Mouse (Mus musculus): ENCODE data around the gene Adar.
"Not testable (repeated sequence)": the region's sequence is repeated elsewhere in the genome, so short reads cannot be mapped to it uniquely, and the experiment has no call there.

Adar gene

GRCm38 (mm10) chr3:89788680-89789352 lies 74.0 kb downstream of the Adar start:
- in situ Hi-C loops (cut with MboI, MseI): loop anchor here (5.0 kb wide), 1 partner anchor 133 kb away; no protein-coding TSS in a partner anchor

DNA sequence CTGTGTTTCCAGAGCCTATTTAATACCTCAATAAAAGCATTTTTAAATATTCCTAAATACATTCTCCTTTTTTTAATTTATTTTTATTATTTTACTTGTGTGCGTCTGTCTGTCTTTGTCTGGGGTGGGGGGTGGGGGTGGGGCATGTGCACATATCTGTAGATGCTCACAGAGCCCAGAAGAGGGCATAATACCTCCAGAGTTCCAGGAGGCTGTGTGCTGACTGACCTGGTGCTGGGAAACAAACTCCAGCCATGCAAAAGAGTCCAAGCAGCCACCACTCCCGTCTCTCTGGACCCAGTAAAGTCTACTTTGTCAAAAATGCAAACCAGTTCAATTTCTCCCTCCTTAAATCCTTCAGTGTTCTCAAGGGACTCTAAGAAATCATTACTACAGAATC lies 79.8 kb downstream of the Adar start:
- in situ Hi-C loops (cut with MboI, MseI): no loop called here

GRCm38 (mm10) chr3:89795746-89796145 lies 80.9 kb downstream of the Adar start:
- in situ Hi-C loops (cut with MboI, MseI): no loop called here

GRCm38 (mm10) chr3:89796358-89796757 lies 81.5 kb downstream of the Adar start:
- in situ Hi-C loops (cut with MboI, MseI): no loop called here

GRCm38 (mm10) chr3:89798518-89798917 lies 83.7 kb downstream of the Adar start:
- in situ Hi-C loops (cut with MboI, MseI): no loop called here

- in situ Hi-C loops (cut with MboI, MseI): no loop called here
These were observed 84.7 kb downstream of the Adar start for GRCm38 (mm10) chr3:89799476-89799875.

GRCm38 (mm10) chr3:89800078-89800477 lies 85.3 kb downstream of the Adar start:
- in situ Hi-C loops (cut with MboI, MseI): not testable (repeated sequence)

DNA sequence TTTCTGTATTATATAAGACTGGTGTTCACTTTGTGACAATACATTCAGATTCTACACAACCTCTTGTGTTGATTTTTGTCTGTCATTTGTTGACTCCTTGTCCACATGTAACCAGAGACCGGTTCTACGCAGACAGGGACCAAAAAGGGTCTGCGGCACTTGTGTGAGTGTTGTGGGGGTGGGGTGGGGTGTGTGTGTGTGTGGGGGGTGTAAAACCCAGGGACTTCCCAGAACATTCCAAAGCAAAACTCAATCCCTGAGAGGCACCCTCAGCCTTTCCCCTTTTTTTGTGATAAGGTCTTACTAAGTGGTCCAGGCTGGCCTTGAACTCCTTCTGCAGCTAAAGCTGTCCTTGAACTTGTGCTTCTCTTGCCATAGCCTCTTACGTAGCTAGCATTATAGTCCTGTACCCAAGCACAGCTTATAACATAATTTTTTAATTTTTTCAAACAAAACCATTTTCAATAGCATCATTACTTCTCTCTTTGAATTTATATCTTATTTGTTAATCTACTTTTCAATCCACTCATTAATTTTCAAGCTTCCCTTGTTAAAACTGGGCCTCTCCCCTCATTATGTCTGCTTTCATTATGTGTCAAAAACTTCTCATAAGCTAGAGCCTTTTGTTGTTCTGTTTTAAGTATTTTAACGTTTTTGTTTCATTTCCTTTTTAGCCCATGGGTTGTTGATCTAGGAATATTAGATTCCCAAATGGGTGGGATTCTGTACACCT lies 86.1 kb downstream of the Adar start:
- in situ Hi-C loops (cut with MboI, MseI): no loop called here

DNA sequence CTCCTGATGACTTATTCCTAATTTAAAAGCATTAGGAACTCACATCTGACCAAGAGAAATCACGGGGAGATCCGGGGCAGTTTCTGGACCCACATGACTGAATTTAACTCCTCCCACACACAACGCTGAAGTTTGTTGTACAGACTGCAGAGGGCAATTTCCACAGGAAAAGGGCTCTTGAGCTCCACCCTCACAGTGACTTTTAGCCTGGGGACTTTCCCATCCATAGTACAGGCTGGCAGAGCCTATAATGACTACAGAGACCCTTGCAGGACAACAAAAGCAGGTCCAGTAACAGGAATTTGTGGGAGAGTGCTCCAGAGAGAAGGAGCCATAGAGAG lies 86.7 kb downstream of the Adar start:
- in situ Hi-C loops (cut with MboI, MseI): no loop called here

GRCm38 (mm10) chr3:89802876-89803275 lies 88.1 kb downstream of the Adar start:
- in situ Hi-C loops (cut with MboI, MseI): no loop called here
